Mouse (Mus musculus) adipocyte (in vitro differentiated cells): ENCODE measurements around the gene Rps12.
"Not testable (repeated sequence)": the region's sequence is repeated elsewhere in the genome, so short reads cannot be mapped to it uniquely, and the experiment has no call there.

ENCODE experiments used
- DNase-seq: peaks from one replicate; pipeline ENCODE4 v3.0.0-alpha.2; 2016; ENCODE audit warnings: low spot score

Gene Rps12

GRCm38 (mm10) chr10:23785599-23785998 is 1.5 kb downstream of the Rps12 start:
- not testable (repeated sequence) for DNase-seq

- DNase-seq, result no peak
Measured at GRCm38 (mm10) chr10:23784121-23784520, 3.0 kb downstream of the Rps12 start.

GRCm38 (mm10) chr10:23783493-23783884 is 3.6 kb downstream of the Rps12 start:
- no peak for DNase-seq

- peak; percentile 71 for DNase-seq
Measured at GRCm38 (mm10) chr10:23782855-23783492, 4.1 kb downstream of the Rps12 start.

- no peak for DNase-seq
Measured at GRCm38 (mm10) chr10:23781760-23782735, 5.0 kb downstream of the Rps12 start.

- DNase-seq, result no peak
Measured at GRCm38 (mm10) chr10:23780539-23781275, 6.4 kb downstream of the Rps12 start.

- DNase-seq, result no peak
Measured at GRCm38 (mm10) chr10:23777288-23777945, 9.7 kb downstream of the Rps12 start.

- peak; percentile 32 for DNase-seq
Measured at GRCm38 (mm10) chr10:23754166-23754565, 32.9 kb downstream of the Rps12 start.
